Mouse (Mus musculus) limb, embryonic 12.5 days (tissue): ENCODE results near the gene Smg6. TPM values are rescaled to one million over a fixed set of nuclear protein-coding genes. Genes with fewer than 3 reads are reported as not detected.
"Not testable (repeated sequence)": the region's sequence is repeated elsewhere in the genome, so short reads cannot be mapped to it uniquely, and the experiment has no call there.

Source experiments
- ATAC-seq: fragments of 200-750 bp; cut with Nextera tagmentation; 2 replicates; pipeline ENCODE4 v1.8.0; 2017; ENCODE audit warnings: low read depth, moderate TSS enrichment; ENCODE audit not compliant: insufficient number of reproducible peaks, insufficient read depth, low FRiP score, low TSS enrichment
- H3K27ac ChIP-seq: fragments of 300-500 bp; sonication (generic); 2 replicates; pipeline ENCODE4 v1.5.1; 2016; ENCODE audit warnings: mild to moderate bottlenecking, moderate library complexity
- H3K27me3 ChIP-seq: fragments of 300-500 bp; sonication (generic); 2 replicates; pipeline ENCODE4 v1.6.1; 2016; ENCODE audit warnings: mild to moderate bottlenecking, moderate library complexity
- H3K36me3 ChIP-seq: fragments of 300-500 bp; sonication (generic); 2 replicates; pipeline ENCODE4 v1.6.1; 2016; ENCODE audit warnings: mild to moderate bottlenecking, moderate library complexity
- H3K4me1 ChIP-seq: fragments of 300-500 bp; sonication (generic); replicated peaks from 2 replicates; pipeline ENCODE4 v1.6.1; 2016
- H3K4me2 ChIP-seq: fragments of 300-500 bp; sonication (generic); 2 replicates; pipeline ENCODE4 v1.6.1; 2016; ENCODE audit warnings: mild to moderate bottlenecking, moderate library complexity
- H3K4me3 ChIP-seq: fragments of 300-500 bp; sonication (generic); replicated peaks from 2 replicates; pipeline ENCODE4 v1.5.1; 2016; ENCODE audit warnings: mild to moderate bottlenecking
- H3K9ac ChIP-seq: fragments of 300-500 bp; sonication (generic); replicated peaks from 2 replicates; pipeline ENCODE4 v1.6.1; 2016; ENCODE audit warnings: mild to moderate bottlenecking, moderate library complexity
- H3K9me3 ChIP-seq: fragments of 300-500 bp; sonication (generic); 2 replicates; pipeline ENCODE4 v1.6.1; 2016; ENCODE audit warnings: mild to moderate bottlenecking, moderate library complexity
- WGBS: fragments of 180-500 bp; shearing (Covaris S2); methylation state at CpG from one replicate; pipeline ENCODE4 v1.1.7; 2016; 5-methylcytosine and 5-hydroxymethylcytosine counted together
- polyA plus RNA-seq: library from polyadenylated mRNA; unstranded; fragments of >200 nt; fragmentation: Nextera tagmentation; extraction: Ambion mirVana; gene quantifications from 2 replicates; pipeline ENCODE4 v1.2.1, GENCODE M21; 2016

The Smg6 gene
- polyA plus RNA-seq, 1 experiment from 2014 or later, result 22.7 TPM

DNA sequence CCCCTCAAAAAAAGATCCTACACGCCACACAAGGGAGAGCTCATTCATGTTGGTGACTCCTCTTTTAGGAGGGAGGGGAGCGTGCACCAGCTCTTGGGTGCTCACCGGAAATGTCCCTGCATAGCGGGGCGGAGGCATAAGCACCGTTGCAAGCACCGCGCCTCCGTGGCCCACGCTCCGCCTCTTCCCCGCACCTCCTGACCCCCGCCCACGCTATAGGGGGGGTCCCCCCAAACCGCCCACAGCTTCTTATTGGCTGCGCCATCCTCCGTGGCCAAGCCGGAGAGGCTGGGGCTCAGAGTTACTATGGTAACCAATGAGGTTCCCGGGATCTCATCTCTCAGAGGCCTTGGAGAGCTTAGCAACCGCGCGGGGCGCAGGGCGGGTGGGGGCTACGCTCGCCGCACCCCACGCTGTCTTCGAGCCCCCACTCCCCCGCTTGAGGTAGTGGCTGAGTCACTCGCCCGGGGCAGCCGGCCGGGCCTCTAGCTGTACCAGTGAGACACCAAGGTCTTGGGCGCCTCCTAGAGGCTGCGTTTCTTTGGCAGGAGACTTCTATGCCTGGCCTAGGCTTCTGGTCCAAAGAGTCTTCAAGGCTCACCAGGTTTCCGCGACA, 244.6 kb downstream of the Smg6 start:
- Histone ChIP-seq H3K9ac (peak overlapping the region; percentile 31; the same call in 1 of the 2 replicates), H3K4me1 (peaks cover 76% of the 10 kb centered on the region)

GRCm38 (mm10) chr11:75171186-75171865, 245.7 kb downstream of the Smg6 start:
- no peak overlapping the region for H3K9ac ChIP-seq
- H3K27ac ChIP-seq, result no peak overlapping the region
- peaks cover 81% of the 10 kb centered on the region for H3K27me3 ChIP-seq
- peak overlapping the region; percentile 73 for H3K4me3 ChIP-seq
- WGBS, result 10% methylated on average over 17 of the region's 17 CpGs
- peaks cover 67% of the 10 kb centered on the region for H3K4me1 ChIP-seq
- ATAC-seq, result no peak
- H3K4me2 ChIP-seq, result peak overlapping the region; percentile 91
- H3K36me3 ChIP-seq, result peaks cover 11% of the 10 kb centered on the region; the same call in 1 of the 2 replicates
- no peaks in the 10 kb centered on the region for H3K9me3 ChIP-seq

More for the DNA sequence above, 244.6 kb downstream of the Smg6 start:
- peak; percentile 49 for ATAC-seq
- Histone ChIP-seq H3K36me3 (peaks cover 21% of the 10 kb centered on the region), H3K4me3 (peak overlapping the region; percentile 73), H3K27ac (no peak overlapping the region), H3K27me3 (peaks cover 89% of the 10 kb centered on the region), H3K9me3 (no peaks in the 10 kb centered on the region), H3K4me2 (peak overlapping the region; percentile 91)
- under 1% methylated on average over 38 of the region's 38 CpGs for WGBS

- WGBS, result under 1% methylated on average over 74 of the region's 75 CpGs
- no peak for ATAC-seq
- peak overlapping the region; percentile 40 for H3K9ac ChIP-seq
- H3K4me3 ChIP-seq, result peak overlapping the region; percentile 73
- H3K27me3 ChIP-seq, result peaks cover 70% of the 10 kb centered on the region
- H3K4me2 ChIP-seq, result peak overlapping the region; percentile 84
- H3K9me3 ChIP-seq, result no peaks in the 10 kb centered on the region
- H3K36me3 ChIP-seq, result peaks cover 10% of the 10 kb centered on the region
- H3K4me1 ChIP-seq, result peaks cover 56% of the 10 kb centered on the region
- H3K27ac ChIP-seq, result no peak overlapping the region
Measured at GRCm38 (mm10) chr11:75172151-75173094, 246.8 kb downstream of the Smg6 start.

DNA sequence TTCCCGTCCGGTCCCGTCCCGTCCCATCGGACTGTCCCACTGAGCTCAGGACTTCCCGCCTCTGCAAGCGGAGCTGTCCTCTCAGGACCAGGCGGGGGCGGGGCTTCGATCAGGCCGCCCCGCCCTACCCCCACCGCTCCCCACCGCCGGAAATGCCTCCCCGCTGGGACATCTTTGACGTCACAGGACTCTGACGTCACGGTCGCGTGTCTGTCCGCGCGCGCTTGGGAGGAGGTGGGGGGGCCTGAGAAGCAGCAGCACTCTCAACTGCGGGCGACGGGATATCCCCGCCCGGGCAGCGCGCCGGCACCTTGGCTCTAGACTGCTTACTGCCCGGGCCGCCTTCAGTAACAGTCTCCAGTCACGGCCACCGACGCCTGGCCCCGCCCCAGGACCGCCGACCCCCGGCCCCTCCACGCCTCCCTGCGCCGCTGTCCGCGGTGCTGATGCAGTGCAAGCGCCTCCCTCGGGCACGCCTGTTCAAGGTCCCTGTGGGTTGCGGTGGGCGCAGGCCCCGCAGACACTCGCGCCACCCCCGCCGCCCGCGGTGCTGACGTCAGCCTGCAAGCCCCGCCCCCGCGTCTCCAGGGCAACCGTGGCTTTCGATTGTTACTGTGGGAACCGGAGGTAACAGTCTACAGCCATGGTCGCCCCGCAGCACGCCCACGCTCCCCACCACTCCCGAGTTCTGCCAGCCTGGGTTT, 247.6 kb downstream of the Smg6 start:
- Histone ChIP-seq H3K27me3 (peaks cover 62% of the 10 kb centered on the region), H3K36me3 (peaks cover 15% of the 10 kb centered on the region), H3K9ac (peak overlapping the region; percentile 40), H3K4me1 (peaks cover 58% of the 10 kb centered on the region), H3K9me3 (no peaks in the 10 kb centered on the region), H3K27ac (no peak overlapping the region), H3K4me2 (peak overlapping the region; percentile 84), H3K4me3 (peak overlapping the region; percentile 73)
- 1% methylated on average over 69 of the region's 71 CpGs for WGBS
- ATAC-seq, result peak; percentile 53; the same call in 1 of the 2 replicates

- WGBS, result 6% methylated on average over 15 of the region's 15 CpGs
- H3K4me2 ChIP-seq, result peak overlapping the region; percentile 84
- H3K36me3 ChIP-seq, result peaks cover 15% of the 10 kb centered on the region
- no peak overlapping the region for H3K9ac ChIP-seq
- ATAC-seq, result no peak
- peaks cover 53% of the 10 kb centered on the region for H3K4me1 ChIP-seq
- peaks cover 57% of the 10 kb centered on the region for H3K27me3 ChIP-seq
- no peaks in the 10 kb centered on the region for H3K9me3 ChIP-seq
- no peak overlapping the region for H3K27ac ChIP-seq
- peak overlapping the region; percentile 73 for H3K4me3 ChIP-seq
Measured at GRCm38 (mm10) chr11:75173799-75174165, 248.2 kb downstream of the Smg6 start.

DNA sequence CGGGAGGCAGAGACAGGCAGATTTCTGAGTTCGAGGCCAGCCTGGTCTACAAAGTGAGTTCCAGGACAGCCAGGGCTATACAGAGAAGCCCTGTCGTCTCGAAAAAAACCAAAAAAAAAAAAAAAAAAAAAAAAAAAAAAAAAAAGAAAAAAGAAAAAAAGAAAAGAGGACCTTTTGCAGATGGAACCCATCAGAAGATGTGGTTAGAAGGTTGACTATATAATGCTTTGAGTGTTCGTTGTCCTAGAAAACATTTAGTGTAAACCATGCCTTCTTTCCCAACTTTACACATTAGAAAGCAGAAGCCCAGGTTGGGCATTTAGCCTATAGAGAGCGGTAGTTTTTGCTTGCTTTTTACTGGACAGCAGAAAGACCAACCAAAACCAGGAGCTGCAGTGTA, 249.0 kb downstream of the Smg6 start:
- WGBS, result 67% methylated on average over 6 of the region's 6 CpGs
- H3K4me1 ChIP-seq, result peaks cover 52% of the 10 kb centered on the region

GRCm38 (mm10) chr11:75178011-75178410, 252.4 kb downstream of the Smg6 start:
- H3K27me3 ChIP-seq, result peaks cover 14% of the 10 kb centered on the region
- peaks cover 26% of the 10 kb centered on the region for H3K4me1 ChIP-seq
- WGBS, result 53% methylated on average over 12 of the region's 12 CpGs
- peak overlapping the region; percentile 78 for H3K4me3 ChIP-seq
- peak overlapping the region; percentile 80; the same call in 1 of the 2 replicates for H3K27ac ChIP-seq
- peak overlapping the region; percentile 79 for H3K9ac ChIP-seq
- peaks cover 40% of the 10 kb centered on the region for H3K36me3 ChIP-seq
- H3K4me2 ChIP-seq, result peak overlapping the region; percentile 98
- no peaks in the 10 kb centered on the region for H3K9me3 ChIP-seq
- no peak for ATAC-seq

More for the DNA sequence above, 249.0 kb downstream of the Smg6 start:
- ATAC-seq, H3K9ac ChIP-seq, H3K4me2 ChIP-seq, H3K27ac ChIP-seq, H3K9me3 ChIP-seq, H3K4me3 ChIP-seq: not testable (repeated sequence)
- peaks cover 15% of the 10 kb centered on the region for H3K36me3 ChIP-seq
- peaks cover 49% of the 10 kb centered on the region for H3K27me3 ChIP-seq

GRCm38 (mm10) chr11:75178672-75179208, 253.1 kb downstream of the Smg6 start, which contains the start of gene Ovca2:
Ovca2 (minus strand) TSS chr11:75178835.
- ATAC-seq, result peak; percentile 95
- Histone ChIP-seq H3K9ac (peak within 1 kb of the TSS; percentile 79), H3K9me3 (no peaks in the 10 kb centered on the region), H3K4me2 (peak within 1 kb of the TSS; percentile 98), H3K27me3 (peaks cover 8% of the 10 kb centered on the region; the same call in 1 of the 2 replicates), H3K36me3 (peaks cover 47% of the 10 kb centered on the region), H3K4me1 (peaks cover 20% of the 10 kb centered on the region), H3K27ac (peak within 1 kb of the TSS; percentile 80), H3K4me3 (peak within 1 kb of the TSS; percentile 78)
- WGBS, result under 1% methylated on average over 33 of the region's 33 CpGs

- Histone ChIP-seq H3K36me3 (peaks cover 48% of the 10 kb centered on the region), H3K9me3 (no peaks in the 10 kb centered on the region), H3K27ac (no peak overlapping the region), H3K27me3 (no peaks in the 10 kb centered on the region), H3K4me3 (no peak overlapping the region), H3K4me2 (no peak overlapping the region), H3K9ac (no peak overlapping the region), H3K4me1 (peaks cover 6% of the 10 kb centered on the region)
- 75% methylated on average over 2 of the region's 2 CpGs for WGBS
- ATAC-seq, result no peak
Measured at GRCm38 (mm10) chr11:75183917-75184570, 258.4 kb downstream of the Smg6 start.

DNA sequence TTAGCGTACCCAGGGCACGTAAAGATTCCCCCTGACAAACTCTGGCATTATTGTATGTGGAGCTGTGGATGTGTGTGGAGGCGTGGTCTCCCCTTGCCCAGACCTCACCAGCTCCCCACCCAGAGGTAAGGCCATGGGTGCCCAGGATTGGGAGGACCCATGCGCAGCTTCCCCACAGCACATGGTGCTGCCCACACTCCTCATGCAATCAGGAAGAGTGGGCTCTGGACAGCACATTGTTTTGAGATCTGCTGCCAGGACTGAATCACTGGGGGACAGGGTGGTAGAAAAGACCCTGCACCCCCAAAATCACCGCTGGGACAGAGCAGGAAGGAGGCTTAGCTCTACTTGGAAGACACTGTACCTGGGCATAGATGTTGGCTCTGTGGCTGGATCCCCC, 258.9 kb downstream of the Smg6 start:
- Histone ChIP-seq H3K27me3 (no peaks in the 10 kb centered on the region), H3K4me2 (no peak overlapping the region), H3K4me3 (no peak overlapping the region), H3K36me3 (peaks cover 48% of the 10 kb centered on the region), H3K4me1 (peaks cover 6% of the 10 kb centered on the region), H3K27ac (no peak overlapping the region), H3K9ac (no peak overlapping the region), H3K9me3 (no peaks in the 10 kb centered on the region)
- ATAC-seq, result no peak
- WGBS, result 95% methylated on average over 5 of the region's 5 CpGs
